In genomic region chr16:74517374-74517773, GRCm38 (mm10) we compare ENCODE assay signal across 14 mouse cellular contexts.
"Had no signal": no experiment of that assay in that cellular context is flagged by ENCODE, and none has a peak within 500 bp of the region (broad histone marks: within the 10 kb centered on the region; RNA-seq: fewer than 3 reads in every experiment).

No protein-coding gene starts in this region.

- H3K4me2 ChIP-seq: limb, embryonic 12.5 days; limb, embryonic 15.5 days; liver, embryonic 13.5 days; midbrain, embryonic 11.5 days had no signal

- H3K9me3 ChIP-seq: limb, embryonic 12.5 days; limb, embryonic 15.5 days; liver, embryonic 13.5 days; megakaryocyte, embryonic 14.5 days had no signal

- DNase-seq: kidney, adult 2 months; kidney, postnatal 25 days; left cerebral cortex, postnatal 4 days; liver, embryonic 13.5 days; midbrain, embryonic 14.5 days; thymus, adult 18-20 months; thymus, postnatal 4 days had no signal

- ATAC-seq: intestine, postnatal 0 days had no signal

- H3K27me3 ChIP-seq: limb, embryonic 12.5 days; limb, embryonic 15.5 days; liver, embryonic 13.5 days; megakaryocyte, embryonic 14.5 days had no signal

- H3K36me3 ChIP-seq: limb, embryonic 12.5 days; limb, embryonic 15.5 days; liver, embryonic 13.5 days had no signal

- H3K4me3 ChIP-seq: layer of hippocampus, adult 2 months; limb, embryonic 12.5 days; limb, embryonic 15.5 days; liver, embryonic 13.5 days; megakaryocyte, embryonic 14.5 days had no signal

- H3K4me1 ChIP-seq: limb, embryonic 12.5 days; limb, embryonic 15.5 days; liver, embryonic 13.5 days had no signal

- H3K27ac ChIP-seq: kidney, postnatal 0 days; layer of hippocampus, adult 2 months; limb, embryonic 12.5 days; limb, embryonic 15.5 days; liver, embryonic 13.5 days had no signal

- H3K9ac ChIP-seq: limb, embryonic 12.5 days; limb, embryonic 15.5 days; liver, embryonic 13.5 days had no signal
